Mouse (Mus musculus) intestine, embryonic 16.5 days (tissue): Measurements from ENCODE around the gene Comp. TPM values are rescaled to one million over a fixed set of nuclear protein-coding genes. Genes with fewer than 3 reads are reported as not detected.
A peak's percentile ranks its signal among the peaks of the same experiment; 100 is the strongest.

ENCODE experiments used
- ATAC-seq: fragments of 200-750 bp; cut with Nextera tagmentation; 2 replicates; pipeline ENCODE4 v1.8.0; 2017; ENCODE audit warnings: moderate TSS enrichment, moderate library complexity
- H3K27ac ChIP-seq: fragments of 300-500 bp; sonication (generic); 2 replicates; pipeline ENCODE4 v1.5.1; 2014; ENCODE audit warnings: mild to moderate bottlenecking, low read length
- H3K27me3 ChIP-seq: fragments of 300-500 bp; sonication (generic); replicated peaks from 2 replicates; pipeline ENCODE4 v1.6.1; 2014; ENCODE audit warnings: low read length, control low read depth, mixed read lengths; ENCODE audit not compliant: control insufficient read depth, insufficient read depth
- H3K36me3 ChIP-seq: fragments of 300-500 bp; sonication (generic); 2 replicates; pipeline ENCODE4 v1.6.1; 2014; ENCODE audit warnings: low read length, control low read depth; ENCODE audit not compliant: control insufficient read depth, insufficient read depth
- H3K4me1 ChIP-seq: fragments of 300-500 bp; sonication (generic); 2 replicates; pipeline ENCODE4 v1.6.1; 2014; ENCODE audit warnings: low read length, control low read depth, mixed read lengths; ENCODE audit not compliant: control insufficient read depth, insufficient read depth
- H3K4me2 ChIP-seq: fragments of 300-500 bp; sonication (generic); 2 replicates; pipeline ENCODE4 v1.6.1; 2014; ENCODE audit warnings: low read depth, low read length, control low read depth
- H3K4me3 ChIP-seq: fragments of 300-500 bp; sonication (generic); 2 replicates; pipeline ENCODE4 v1.5.1; 2014; ENCODE audit warnings: mild to moderate bottlenecking, low read length
- H3K9ac ChIP-seq: fragments of 300-500 bp; sonication (generic); 2 replicates; pipeline ENCODE4 v1.6.1; 2014; ENCODE audit warnings: low read depth, low read length
- H3K9me3 ChIP-seq: fragments of 300-500 bp; sonication (generic); 2 replicates; pipeline ENCODE4 v1.6.1; 2016; ENCODE audit warnings: low read length, control low read depth; ENCODE audit not compliant: control insufficient read depth
- WGBS: fragments of 180-500 bp; shearing (Covaris S2); extraction: QIAGEN DNeasy Blood & Tissue Kit; methylation state at CpG from one replicate; pipeline ENCODE4 v1.1.7; 2014; 5-methylcytosine and 5-hydroxymethylcytosine counted together
- polyA plus RNA-seq: library from polyadenylated mRNA; unstranded; fragments of >200 nt; fragmentation: Nextera tagmentation; extraction: Ambion mirVana; gene quantifications from 2 replicates; pipeline ENCODE4 v1.2.1, GENCODE M21; 2015

Gene Comp
- polyA plus RNA-seq, 1 experiment from 2014 or later = 0.39 TPM

DNA sequence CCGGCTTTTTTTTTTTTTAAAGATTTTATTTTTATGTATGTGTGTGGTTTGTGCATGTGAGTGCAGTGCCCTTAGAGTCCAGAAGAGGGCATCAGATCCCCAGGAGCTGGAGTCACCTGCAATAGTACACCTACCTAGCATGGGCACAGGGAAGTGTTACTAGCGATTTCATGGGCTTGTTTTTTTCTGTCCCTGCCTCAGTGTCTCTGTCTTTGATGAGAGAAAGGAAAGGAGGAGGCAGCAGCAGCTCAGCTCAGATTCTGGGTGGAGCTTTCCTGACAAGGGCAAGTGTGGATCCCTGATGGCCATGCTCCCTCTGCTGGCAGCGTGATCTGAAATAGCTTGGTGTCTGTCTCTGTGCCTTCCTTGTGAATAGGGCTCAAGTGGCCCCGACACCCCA, 12.6 kb upstream of the Comp start:
- no peak overlapping the region for H3K4me3 ChIP-seq
- WGBS = 62% methylated on average over 4 of the region's 4 CpGs
- H3K27ac ChIP-seq = no peak overlapping the region
- H3K9me3 ChIP-seq = no peaks in the 10 kb centered on the region
- H3K36me3 ChIP-seq = no peaks in the 10 kb centered on the region
- H3K4me2 ChIP-seq = no peak overlapping the region
- peaks cover 4% of the 10 kb centered on the region; the same call in 1 of the 2 replicates for H3K4me1 ChIP-seq
- no peak for ATAC-seq
- no peaks in the 10 kb centered on the region for H3K27me3 ChIP-seq
- H3K9ac ChIP-seq = no peak overlapping the region

DNA sequence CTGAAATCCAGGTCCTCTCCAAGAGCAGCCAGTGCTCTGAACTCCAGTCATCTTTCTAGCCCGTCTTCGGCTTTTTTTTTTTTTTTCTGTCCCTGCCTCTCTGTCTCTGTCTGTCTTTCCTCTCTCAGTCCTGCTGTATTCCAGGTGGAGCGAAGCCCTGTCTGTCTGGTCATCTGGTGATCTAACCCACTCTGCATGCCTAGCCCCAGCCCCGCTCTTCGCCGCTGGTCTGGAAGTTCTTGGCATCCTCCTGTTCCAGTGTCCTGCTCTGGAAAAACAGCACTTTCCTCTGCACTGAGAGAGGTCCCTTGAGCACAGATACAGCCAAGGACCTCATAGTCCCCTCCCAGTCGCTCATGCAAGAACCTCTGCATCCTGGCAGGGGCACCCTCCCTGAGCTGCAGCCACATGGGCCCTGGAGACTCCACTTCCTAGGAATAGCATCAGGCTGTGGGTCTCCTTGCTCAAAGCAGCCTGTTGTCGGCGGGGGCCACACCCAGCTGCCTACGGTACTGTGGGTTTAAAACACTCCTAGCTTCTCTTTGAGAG, 11.8 kb upstream of the Comp start:
- Histone ChIP-seq H3K4me3 (no peak overlapping the region), H3K36me3 (no peaks in the 10 kb centered on the region), H3K27me3 (no peaks in the 10 kb centered on the region), H3K27ac (no peak overlapping the region), H3K9ac (no peak overlapping the region), H3K9me3 (no peaks in the 10 kb centered on the region), H3K4me1 (peaks cover 4% of the 10 kb centered on the region; the same call in 1 of the 2 replicates), H3K4me2 (no peak overlapping the region)
- ATAC-seq = no peak
- 68% methylated on average over 10 of the region's 10 CpGs for WGBS

DNA sequence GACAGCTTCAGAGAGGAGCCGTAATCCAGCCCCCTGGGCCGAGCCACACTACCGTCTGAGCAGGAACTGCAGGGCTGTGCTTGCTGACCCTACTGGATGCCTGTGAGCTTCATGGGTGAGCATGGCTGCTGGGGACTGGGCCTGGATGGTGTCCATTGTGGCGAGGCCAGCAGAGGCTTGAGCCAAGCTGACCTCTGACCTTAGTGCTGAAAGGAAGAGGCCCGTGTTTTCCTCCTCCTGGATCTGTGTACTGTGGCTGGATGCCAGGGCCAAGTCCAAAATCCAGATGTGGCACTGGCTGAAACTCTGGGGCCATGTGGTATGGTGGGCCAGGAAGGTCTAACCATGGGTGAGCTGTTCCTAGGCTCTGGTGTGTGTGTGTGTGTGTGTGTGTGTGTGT, 9.3 kb upstream of the Comp start:
- Histone ChIP-seq H3K27ac (no peak overlapping the region), H3K9ac (no peak overlapping the region), H3K36me3 (no peaks in the 10 kb centered on the region), H3K27me3 (no peaks in the 10 kb centered on the region), H3K4me2 (no peak overlapping the region), H3K4me3 (no peak overlapping the region), H3K9me3 (no peaks in the 10 kb centered on the region), H3K4me1 (peaks cover 4% of the 10 kb centered on the region; the same call in 1 of the 2 replicates)
- peak; percentile 41; the same call in 1 of the 2 replicates for ATAC-seq
- WGBS = 32% methylated on average over 5 of the region's 5 CpGs

DNA sequence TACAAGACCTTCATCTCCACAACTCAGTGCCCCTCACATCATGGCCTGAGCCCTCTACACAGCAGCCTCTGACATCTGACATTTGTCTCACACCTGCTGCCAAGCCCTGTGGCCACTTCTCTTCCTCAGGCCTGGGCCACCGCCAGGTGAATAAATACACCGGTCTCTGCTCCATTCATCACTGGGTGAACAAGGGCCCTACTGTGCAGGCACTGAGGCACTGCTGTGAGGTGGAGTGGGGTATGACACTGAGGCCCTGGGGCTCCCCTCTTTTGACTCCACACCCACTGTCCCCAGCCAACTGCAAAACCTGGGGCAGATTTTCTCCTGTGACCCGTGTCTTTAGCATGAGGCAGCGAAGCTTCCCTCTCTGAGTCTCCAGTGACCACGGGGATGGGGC, 6.8 kb upstream of the Comp start:
- H3K4me2 ChIP-seq = no peak overlapping the region
- WGBS = 66% methylated on average over 5 of the region's 5 CpGs
- peaks cover 3% of the 10 kb centered on the region for H3K27me3 ChIP-seq
- H3K4me3 ChIP-seq = no peak overlapping the region
- no peaks in the 10 kb centered on the region for H3K9me3 ChIP-seq
- no peak overlapping the region for H3K27ac ChIP-seq
- no peak overlapping the region for H3K9ac ChIP-seq
- ATAC-seq = peak; percentile 43; the same call in 1 of the 2 replicates
- no peaks in the 10 kb centered on the region for H3K36me3 ChIP-seq
- peaks cover 4% of the 10 kb centered on the region; the same call in 1 of the 2 replicates for H3K4me1 ChIP-seq

DNA sequence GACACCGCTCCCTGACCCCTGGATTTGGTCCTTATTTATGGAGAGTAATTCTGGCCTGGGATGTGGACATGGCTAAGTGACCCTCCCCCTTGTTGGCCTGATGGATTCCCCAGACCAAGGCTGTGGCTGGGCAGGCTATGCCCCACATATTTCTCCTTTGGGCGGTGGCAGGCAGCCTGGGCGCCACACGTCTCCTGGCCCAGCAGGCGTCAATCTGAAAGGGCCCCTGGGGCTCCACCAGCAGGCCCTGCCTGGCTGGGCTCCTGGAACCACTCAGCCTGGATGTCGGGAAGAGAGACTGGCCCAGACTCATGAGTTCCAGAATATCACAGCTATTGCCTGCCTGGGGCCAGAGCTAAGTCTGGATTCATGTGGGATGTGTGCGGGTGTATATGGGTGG, 2.9 kb upstream of the Comp start:
- Histone ChIP-seq H3K27me3 (peaks cover 41% of the 10 kb centered on the region), H3K9me3 (no peaks in the 10 kb centered on the region), H3K27ac (no peak overlapping the region), H3K9ac (no peak overlapping the region), H3K36me3 (no peaks in the 10 kb centered on the region), H3K4me3 (no peak overlapping the region), H3K4me2 (no peak overlapping the region), H3K4me1 (peaks cover 21% of the 10 kb centered on the region)
- ATAC-seq = no peak
- 82% methylated on average over 7 of the region's 7 CpGs for WGBS

DNA sequence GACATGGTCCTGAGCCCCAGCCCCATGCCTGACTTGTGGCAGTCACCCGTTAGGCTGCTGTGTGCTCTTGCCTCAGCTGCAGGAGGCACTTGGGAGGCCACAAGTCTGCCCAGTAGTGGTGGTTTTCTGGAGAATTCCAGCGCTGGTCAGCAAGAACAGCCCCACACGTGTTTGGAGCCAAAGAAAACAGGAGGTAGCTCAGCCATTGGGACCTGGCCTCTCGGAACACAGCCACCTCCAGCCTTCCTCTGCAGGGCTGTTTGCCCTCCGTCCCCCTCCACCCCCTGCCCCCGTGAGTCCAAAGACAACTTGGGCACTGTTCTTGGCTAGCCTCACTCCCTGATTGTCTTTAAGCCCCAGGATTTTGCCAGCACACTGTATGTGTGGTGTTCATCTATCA, 1.4 kb upstream of the Comp start:
- no peak for ATAC-seq
- peaks cover 30% of the 10 kb centered on the region for H3K4me1 ChIP-seq
- no peaks in the 10 kb centered on the region for H3K36me3 ChIP-seq
- peaks cover 56% of the 10 kb centered on the region for H3K27me3 ChIP-seq
- no peaks in the 10 kb centered on the region for H3K9me3 ChIP-seq
- H3K4me3 ChIP-seq = no peak overlapping the region
- H3K4me2 ChIP-seq = no peak overlapping the region
- WGBS = 38% methylated on average over 6 of the region's 6 CpGs
- no peak overlapping the region for H3K9ac ChIP-seq
- no peak overlapping the region for H3K27ac ChIP-seq

DNA sequence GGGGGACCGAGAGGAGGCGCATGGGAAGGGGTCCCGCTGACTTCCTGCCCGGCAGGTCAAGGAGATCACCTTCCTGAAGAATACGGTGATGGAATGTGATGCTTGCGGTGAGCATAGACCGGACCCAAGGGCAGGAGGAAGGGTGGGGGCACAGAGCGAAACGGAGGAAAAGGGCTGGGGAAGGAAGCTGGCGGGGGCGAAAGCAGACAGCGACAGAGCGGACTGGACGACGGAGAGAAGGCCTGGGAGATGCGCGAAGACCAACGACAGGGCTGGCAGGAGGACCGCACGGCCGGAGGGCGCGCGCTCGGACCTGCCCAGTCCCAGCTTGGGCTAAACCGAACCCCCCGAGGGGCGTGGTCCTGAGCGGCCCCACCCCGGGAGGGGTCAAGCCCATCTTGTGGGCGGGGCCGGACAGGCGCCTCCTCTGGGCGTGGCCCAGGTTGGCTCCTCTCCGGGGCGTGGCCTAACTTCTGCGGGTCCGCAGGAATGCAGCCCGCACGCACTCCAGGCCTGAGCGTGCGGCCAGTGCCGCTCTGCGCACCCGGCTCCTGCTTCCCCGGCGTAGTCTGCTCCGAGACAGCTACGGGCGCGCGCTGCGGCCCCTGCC, 1.1 kb downstream of the Comp start:
- H3K9me3 ChIP-seq = no peaks in the 10 kb centered on the region
- no peak overlapping the region for H3K27ac ChIP-seq
- ATAC-seq = peak; percentile 76
- no peaks in the 10 kb centered on the region for H3K36me3 ChIP-seq
- peaks cover 70% of the 10 kb centered on the region for H3K27me3 ChIP-seq
- H3K4me3 ChIP-seq = peak overlapping the region; percentile 48
- H3K9ac ChIP-seq = peak overlapping the region; percentile 39; the same call in 1 of the 2 replicates
- H3K4me1 ChIP-seq = peaks cover 30% of the 10 kb centered on the region
- 1% methylated on average over 53 of the region's 53 CpGs for WGBS
- peak overlapping the region; percentile 79 for H3K4me2 ChIP-seq

DNA sequence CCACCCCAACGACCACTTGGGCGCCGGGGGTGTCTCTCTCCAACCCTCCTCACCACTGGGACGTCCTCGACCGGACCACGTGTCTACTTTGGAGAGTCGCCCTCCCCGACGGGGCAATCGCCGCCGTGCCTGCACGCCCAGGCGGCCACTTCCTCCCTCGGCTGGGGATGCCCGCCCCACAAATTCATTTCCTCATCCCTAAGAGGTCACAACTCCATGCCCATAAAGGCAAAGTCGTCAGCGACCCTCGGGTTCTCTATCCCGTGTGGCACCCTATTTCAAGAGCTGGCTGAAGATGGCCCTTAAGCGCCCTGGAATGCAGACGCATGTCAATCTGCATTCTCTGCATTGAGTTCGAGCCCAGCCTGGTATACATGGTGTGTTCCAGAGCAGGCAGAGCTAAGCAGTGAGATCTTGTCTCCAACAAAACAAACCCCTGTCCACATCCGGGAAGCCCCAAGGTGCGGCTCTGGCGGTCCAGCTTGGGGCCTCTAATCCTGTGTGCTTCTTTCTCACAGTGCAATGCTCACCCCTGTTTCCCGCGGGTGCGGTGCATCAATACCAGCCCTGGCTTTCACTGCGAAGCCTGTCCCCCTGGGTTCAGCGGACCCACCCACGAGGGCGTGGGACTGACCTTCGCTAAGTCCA, 2.0 kb downstream of the Comp start:
- peak; percentile 7; the same call in 1 of the 2 replicates for ATAC-seq
- 5% methylated on average over 35 of the region's 35 CpGs for WGBS
- no peaks in the 10 kb centered on the region for H3K36me3 ChIP-seq
- no peaks in the 10 kb centered on the region for H3K9me3 ChIP-seq
- no peak overlapping the region for H3K4me2 ChIP-seq
- H3K27ac ChIP-seq = no peak overlapping the region
- 0 out of 2 replicates have a peak overlapping the region, but pooled peaks have one; percentile 39 for H3K9ac ChIP-seq
- peaks cover 30% of the 10 kb centered on the region for H3K4me1 ChIP-seq
- peaks cover 70% of the 10 kb centered on the region for H3K27me3 ChIP-seq
- H3K4me3 ChIP-seq = peak overlapping the region; percentile 48

DNA sequence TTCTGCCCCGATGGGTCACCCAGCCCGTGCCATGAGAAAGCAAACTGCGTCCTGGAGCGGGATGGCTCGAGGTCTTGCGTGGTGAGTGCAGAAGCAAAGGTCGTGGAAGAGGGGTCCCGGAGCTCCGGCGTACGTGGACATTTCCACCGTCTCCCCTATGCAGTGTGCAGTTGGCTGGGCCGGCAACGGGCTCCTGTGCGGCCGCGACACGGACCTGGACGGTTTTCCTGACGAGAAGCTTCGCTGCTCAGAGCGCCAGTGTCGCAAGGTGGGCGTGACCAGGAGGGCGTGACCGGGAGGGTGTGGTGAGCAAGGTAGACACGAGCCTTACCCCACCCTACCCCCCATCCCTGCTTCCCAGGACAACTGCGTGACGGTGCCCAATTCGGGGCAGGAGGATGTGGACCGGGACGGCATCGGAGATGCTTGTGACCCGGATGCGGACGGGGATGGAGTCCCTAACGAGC, 3.0 kb downstream of the Comp start:
- H3K4me2 ChIP-seq = peak overlapping the region; percentile 38; the same call in 1 of the 2 replicates
- H3K36me3 ChIP-seq = no peaks in the 10 kb centered on the region
- H3K4me1 ChIP-seq = peaks cover 30% of the 10 kb centered on the region
- H3K4me3 ChIP-seq = peak overlapping the region; percentile 24
- no peak for ATAC-seq
- peak overlapping the region; percentile 2; the same call in 1 of the 2 replicates for H3K9ac ChIP-seq
- no peak overlapping the region for H3K27ac ChIP-seq
- H3K27me3 ChIP-seq = peaks cover 70% of the 10 kb centered on the region
- 8% methylated on average over 37 of the region's 37 CpGs for WGBS
- no peaks in the 10 kb centered on the region for H3K9me3 ChIP-seq
